Mouse (Mus musculus) bone marrow macrophage, adult 2 months (primary cell): ENCODE results near the gene Fcor.

Experiments
- CTCF ChIP-seq: IDR thresholded peaks from 2 replicates; pipeline ENCODE4 v1.5.1; 2012; ENCODE audit warnings: low read depth, mild to moderate bottlenecking, low read length, moderate library complexity
- POLR2A ChIP-seq: IDR thresholded peaks from 2 replicates; pipeline ENCODE4 v1.6.1; 2012; ENCODE audit warnings: mild to moderate bottlenecking, low read depth, low read length, borderline replicate concordance

DNA sequence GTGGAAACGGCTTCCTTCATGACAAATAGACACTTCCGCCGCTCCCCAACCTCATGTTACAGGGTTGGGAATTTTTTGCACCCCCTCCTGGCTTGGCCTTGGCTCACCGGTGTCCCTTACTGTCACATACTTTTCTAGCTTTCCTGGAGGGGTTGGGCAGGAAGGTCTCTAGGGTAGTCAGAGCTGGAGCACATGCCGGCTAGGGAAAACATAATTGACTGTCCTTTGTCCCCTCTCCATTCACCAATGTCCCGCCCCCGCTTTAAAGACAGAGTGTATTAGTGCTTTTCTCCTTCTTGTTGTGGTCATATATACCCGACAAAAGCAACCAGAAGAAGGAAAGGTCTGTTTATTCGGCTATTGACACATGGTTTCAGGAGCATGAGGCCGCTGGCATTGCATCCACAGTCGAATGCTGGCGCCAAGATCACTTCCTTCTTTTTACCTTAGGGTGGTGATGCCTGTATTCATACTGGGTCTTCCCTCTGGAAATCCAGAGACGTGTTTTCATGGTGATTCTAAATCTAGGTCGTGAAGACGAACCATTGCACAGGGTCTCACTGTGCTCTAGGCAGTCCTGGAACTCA, 4.9 kb upstream of the Fcor start:
- TF ChIP-seq POLR2A = no peak
- no peak for TF ChIP-seq CTCF
